Mouse (Mus musculus) granulocyte monocyte progenitor cell, adult 5-6 weeks (primary cell): ENCODE results near the gene Set. TPM values are rescaled to one million over a fixed set of nuclear protein-coding genes. Genes with fewer than 3 reads are reported as not detected.
A peak's percentile ranks its signal among the peaks of the same experiment; 100 is the strongest.

Experiments
- ATAC-seq: replicated peaks from 2 replicates; pipeline ENCODE4 v1.8.0; 2016; ENCODE audit warnings: mild to moderate bottlenecking, moderate TSS enrichment, inconsistent platforms; ENCODE audit not compliant: poor library complexity, severe bottlenecking
- total RNA-seq, 2 experiments: library from RNA; stranded (forward) in 1 of 2; stranded (reverse) in 1 of 2; fragments of 200-712, 200-1000 nt in 1 of 2; fragments of >200 nt in 1 of 2; fragmentation: Nextera tagmentation in 1 of 2; gene quantifications; 2 replicates each; pipeline ENCODE4 v1.2.3; 2014 to 2017

The Set gene
- total RNA-seq, 2 experiments from 2014 or later: 437 to 2,035 TPM

DNA sequence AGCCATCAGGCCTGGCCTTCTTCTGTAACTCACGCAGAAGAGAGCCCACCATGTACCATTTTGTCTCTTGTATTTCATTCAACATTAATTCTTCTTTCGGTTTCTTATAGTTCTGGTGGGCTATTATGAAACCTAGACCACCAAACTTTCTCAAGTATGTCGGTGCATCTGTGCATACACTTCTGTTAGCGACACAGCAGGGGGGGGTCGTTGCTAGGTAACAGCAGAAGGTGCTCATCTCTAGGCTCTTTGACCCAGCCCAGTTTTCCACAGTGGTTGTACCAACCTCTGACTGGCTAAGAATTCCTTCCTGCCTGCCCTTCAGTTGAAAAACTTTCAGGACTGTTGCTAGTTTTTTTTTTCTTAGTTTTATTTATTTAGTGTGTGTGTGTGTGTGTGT is 1.2 kb downstream of the Set start:
- ATAC-seq: no peak

DNA sequence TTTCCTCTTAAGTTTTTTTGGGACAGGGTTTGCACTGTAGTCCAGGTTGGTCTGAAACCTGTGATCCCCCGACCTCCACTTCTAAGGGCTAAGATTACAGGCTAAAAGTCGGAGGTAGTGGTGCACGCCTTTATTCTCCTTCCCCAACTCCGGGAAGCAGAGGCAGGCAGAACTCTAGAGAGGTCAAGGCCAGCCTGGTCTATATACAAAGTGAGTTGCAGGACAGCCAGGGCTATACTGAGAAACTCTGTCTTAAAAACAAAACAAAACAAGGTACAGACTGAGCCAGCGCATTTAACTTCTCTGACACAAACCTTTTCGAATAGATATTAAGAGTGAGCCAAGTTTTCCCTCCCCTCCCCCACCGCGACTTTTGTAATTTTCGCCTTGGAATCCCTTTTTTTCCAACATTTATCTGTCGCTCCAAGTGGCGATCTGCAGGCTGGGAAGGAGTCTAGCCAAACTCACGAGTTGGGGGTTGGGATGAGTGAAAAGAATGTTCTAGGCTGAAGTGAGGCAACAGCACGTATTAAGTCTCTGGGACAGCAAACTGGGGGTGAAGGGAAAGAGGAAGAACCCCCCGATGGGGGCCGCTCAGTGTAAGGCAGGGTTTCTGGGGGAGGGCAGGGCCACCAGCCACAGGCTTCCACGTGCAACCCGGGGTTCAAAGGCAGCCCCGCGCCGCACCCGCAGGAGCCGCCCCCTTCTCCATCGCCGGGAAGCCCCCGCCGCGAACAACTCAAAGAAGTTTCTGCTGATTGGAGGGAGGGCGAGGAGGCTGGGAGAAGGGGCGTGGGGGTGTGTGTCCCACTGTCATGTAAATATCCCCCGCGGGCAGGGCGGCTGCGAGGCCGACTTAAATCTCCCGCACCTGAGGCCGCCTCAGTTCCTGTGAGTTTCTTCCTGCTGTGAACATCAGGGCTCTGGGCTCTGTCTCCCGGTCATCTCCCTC is 4.3 kb downstream of the Set start:
- peak; percentile 64 for ATAC-seq

DNA sequence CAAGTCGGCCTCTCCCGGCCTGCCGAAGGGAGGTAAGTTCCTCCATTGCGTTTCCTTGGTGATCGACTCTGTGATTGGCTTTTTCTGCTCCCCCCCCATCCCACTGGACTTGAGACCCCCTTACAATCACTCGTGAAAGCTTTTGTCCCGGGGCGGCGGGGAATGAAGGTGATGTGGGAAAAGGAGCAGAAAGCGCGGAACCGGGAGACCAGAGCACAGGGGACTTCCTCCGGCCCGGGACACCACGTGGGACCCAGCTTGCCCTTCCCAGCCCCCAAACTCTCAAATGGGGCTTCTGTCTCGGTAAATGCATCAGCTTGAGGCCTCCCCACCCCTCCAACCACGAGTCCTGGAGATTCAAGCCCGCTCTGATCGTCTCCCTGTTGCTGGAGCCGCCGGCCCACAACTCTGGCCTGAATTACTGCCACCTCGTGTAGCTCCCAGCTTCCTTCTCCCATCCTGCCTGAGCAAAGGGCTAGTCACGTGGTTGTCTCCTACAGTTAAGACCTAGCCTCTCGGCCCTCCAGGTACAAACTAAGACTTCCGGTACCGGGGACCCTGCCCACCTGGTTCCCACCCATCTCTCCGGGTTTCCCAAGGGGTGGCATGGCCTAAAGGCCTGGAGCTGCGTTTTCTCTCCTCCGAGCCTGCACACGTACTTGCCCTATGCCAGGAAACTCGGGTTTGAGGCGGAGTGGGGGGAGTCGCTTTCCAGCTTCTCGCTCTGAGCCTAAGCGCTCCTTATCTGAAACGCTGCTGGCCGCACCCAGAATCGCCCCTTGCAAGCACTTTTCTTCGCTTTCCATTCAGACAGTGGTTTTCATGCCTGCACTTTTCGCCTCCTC is 5.3 kb downstream of the Set start:
- peak; percentile 10; the same call in 1 of the 2 replicates for ATAC-seq

DNA sequence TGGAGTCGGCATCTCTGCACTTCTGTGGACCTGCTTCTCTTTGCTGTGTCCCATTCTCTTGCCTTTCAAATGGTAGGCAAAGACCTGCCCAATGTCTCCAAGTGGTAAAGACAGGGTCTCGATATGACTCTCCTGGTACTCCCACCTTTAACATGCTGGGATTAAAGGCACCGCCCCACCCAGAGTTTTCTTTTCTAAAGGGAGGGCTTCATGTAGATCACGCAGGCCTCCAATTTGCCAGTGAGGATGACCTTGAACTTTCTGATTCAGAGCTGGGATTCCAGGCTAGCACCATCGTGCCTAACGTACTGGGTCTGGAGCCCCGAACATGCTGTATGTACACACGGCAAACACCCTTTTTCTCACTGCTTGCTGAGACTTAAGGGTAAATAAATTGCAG is 6.1 kb downstream of the Set start:
- no peak for ATAC-seq

DNA sequence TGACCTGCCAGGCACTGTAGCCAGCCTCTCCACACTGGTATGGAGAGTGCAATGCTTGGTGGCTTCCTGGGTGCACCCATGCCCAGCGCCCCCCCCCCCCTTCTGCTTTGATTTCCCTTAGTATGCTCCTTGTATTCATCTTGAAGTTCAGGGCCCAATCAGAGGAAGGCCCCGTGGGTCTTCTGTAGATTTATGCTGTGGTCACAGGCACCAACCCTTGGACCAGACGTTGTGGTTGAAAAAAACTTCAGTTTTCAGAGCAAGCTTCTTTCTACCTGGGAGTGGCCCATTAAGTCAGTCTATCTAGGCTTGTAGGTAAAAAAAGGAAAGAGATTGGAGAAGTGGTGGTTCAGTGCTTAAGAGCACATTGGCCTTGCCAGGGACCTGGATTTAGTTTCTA is 6.6 kb downstream of the Set start:
- no peak for ATAC-seq

DNA sequence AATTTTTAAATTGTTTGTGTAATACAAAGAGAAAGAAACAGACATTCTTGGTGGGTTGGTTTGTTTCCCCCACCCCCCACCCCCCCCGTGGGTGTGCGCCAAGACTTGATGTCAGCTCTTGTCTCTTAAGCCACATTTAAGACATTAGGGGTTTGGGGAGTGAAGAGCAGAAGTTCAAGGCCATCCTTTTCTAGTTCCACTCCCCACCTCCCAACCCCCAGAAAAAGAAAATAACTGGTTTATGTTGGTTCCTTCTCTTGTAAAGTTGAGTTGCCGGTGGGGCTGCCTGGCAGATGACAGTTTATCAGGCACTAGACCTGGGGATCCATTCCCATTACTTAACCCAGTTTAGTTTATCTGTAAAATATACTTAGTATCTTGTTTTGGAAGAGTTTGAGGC is 7.1 kb downstream of the Set start:
- no peak for ATAC-seq

DNA sequence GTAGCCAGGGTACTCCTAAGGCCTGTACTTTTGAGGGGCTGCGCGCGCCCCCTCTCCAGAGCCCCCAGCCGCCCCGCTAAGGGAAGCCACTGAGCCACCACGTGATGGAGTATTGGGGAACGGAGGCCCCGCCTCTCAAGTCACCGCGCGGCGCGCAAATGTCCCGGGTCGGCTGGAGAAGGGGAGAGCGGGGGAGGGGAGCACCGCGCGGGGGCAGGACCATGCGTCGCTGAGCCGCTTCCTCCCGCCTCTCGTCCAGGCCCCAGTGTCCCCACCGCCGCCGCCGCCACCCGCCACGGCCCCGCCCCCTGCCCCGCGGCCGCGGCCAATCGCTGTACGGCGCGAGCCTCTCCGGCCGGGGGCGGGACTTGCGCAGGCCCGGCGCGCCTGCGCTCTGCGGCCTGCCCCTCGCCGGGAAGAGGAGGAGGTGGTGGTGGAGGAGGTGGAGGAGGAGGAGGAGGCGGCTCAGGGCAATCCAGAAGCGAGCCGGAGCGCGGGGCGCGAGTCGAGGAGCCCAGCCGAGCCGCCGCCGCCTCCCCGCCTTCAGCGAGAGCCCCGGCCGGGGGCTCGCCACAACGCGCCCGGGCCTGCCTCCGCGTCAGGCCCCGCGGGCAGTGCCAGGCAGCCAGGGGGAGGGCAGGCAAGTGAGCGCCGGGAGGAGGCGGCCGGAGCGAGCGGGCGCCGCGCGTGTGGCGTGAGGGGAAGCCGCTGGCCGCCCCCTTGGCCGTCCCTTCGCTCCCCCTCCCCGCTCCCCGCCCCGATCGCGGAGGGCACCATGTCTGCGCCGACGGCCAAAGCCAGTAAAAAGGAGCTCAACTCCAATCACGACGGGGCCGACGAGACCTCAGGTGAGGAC is 9.1 kb downstream of the Set start:
- peak; percentile 68 for ATAC-seq

DNA sequence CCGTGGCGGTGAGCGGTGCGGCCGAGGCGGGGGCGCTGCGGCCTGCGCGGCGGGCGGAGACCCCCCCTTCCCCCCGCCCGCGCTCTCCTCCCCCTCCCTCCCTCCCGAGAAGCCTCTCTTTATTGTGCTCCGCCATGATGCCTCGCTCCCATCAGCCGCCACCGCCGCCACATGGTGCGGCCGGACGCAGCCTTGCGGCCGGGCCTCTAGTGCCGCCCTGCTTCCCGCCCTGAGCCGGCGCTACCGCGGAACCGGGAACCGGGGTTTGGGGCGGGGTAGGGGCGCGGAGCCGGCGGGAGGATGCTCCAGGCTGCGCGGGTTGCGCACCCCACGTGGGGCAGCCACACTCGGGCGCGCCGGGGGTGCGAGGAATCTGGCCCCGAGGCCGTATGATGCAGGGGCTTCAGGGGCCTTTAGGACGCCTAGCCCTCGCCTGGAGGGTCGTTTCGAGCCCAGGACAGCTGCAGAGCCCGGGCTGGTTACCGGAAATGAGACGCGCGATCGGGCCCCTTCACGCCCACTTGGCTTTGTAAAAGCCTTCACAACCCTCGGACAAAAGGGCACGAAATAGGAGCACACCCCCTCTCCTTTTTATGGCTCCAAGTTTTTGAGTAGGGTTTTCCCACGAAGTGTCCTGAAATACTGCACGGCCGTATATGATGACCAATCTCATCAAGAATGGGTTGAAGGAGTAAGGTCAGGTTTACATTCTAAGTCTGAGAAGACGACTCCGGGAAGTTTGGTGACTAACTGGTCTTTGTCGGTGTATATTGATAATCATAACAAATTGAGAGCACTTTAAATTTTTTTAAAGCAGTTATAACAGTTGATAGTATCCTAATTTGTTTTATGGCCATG is 10.1 kb downstream of the Set start:
- ATAC-seq: peak; percentile 11; the same call in 1 of the 2 replicates

DNA sequence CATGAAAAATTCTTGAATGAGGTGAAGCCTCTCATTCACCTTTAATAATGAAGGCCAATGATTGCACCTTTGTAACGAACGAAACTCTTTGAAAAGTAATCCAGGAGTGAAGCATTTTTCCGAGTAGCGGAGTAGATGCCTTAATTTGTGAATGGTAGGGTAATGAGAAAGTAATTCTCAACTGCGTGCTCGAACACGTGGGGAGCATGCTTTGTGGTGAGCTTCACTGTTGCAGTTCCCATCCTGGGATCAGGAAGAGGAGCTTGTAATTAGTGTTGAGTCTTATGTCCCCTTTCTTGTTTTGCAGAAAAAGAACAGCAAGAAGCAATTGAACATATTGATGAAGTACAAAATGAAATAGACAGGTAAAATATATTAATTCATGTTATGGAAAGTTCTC is 10.8 kb downstream of the Set start:
- ATAC-seq: no peak

DNA sequence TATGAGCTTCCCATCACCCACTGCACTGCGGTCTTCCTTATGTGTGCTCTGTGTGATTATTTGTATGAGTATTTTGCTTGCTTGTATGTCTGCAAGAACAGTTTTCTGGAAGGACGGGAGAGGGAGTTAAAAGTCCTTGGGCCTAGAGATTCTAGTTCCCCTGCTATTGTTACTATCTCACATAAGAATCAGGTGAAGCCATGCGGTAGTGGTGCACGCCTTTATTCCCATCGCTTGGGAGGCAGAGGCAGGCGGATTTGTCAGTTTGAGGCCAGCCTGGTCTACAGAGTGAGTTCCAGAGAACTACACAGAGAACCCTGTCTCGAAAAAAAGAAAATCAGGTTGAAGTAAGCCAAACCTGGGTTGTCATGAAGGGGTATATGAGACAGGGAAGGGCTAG is 15.7 kb downstream of the Set start:
- ATAC-seq: no peak

DNA sequence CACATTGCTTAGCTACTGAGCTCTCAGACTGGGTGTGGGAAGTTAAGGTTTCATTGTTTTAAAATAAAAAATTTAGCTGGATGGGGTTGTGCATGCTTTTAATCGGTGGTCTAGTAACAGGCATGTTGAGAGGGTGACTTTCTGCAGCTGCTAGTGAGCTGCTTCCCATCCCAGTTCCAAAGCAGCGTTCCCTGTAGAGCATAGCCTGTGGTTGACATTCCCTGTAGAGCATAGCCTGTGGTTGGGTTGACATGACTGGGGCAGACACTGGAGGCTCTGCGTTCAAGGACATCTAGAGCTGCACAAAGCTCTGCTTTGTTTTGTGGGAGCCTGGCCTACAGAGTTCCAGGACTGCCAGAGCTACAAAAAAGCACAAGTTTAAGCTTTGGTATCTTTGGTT is 16.1 kb downstream of the Set start:
- ATAC-seq: no peak

DNA sequence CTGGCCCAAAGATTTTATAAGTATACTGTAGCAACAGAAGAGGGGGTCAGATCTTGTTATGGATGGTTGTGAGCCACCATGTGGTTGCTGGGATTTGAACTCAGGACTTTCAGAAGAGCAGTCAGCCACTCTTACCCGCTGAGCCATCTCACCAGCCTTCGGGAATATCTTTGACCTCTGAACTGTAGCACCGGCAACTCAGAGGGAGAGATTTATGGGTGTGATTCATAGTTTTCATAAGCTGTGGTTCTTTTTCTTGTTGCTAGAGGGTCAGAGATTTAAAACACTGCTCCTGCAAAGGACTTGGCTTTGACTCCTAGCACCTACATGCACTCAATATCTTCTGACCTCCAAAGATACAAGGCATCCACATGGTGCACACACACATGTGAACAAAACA is 18.4 kb downstream of the Set start:
- ATAC-seq: no peak

DNA sequence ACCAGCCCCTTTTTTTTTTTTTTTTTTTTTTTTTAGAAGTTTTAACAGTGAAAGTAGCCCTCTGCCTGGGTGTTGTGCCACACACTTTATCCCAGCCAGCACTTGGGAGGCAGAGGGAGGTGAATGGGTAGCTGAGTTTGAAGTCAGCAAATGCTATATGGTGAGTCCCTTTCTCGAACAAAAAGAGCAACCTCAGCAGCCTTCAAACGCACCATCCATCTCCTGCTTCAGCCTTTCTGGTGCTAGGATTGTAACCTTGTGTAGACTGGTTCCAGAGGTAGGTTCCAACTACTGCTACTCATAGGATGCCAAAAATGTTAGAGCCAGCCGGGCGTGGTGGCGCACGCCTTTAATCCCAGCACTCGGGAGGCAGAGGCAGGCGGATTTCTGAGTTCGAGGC is 19.3 kb downstream of the Set start:
- ATAC-seq: no peak

DNA sequence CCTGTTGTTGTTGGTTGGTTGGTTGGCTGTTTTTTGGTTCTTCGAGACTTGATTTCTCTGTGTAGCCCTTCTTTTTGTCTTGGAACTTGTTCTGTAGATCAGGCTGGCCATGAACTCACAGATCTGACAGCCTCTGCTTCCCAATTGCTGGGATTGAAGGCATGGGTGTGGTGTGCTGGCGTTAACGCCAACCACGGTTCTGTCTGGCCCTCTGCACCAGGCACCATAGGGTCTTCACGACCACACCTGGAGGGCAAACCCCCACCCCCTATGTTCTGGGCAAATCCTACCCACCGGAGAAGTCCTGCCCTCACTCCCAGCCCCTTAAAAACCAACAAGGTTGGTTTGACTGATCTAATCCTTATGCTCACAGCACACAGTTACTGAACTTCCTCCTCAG is 19.8 kb downstream of the Set start:
- peak; percentile 23; the same call in 1 of the 2 replicates for ATAC-seq

DNA sequence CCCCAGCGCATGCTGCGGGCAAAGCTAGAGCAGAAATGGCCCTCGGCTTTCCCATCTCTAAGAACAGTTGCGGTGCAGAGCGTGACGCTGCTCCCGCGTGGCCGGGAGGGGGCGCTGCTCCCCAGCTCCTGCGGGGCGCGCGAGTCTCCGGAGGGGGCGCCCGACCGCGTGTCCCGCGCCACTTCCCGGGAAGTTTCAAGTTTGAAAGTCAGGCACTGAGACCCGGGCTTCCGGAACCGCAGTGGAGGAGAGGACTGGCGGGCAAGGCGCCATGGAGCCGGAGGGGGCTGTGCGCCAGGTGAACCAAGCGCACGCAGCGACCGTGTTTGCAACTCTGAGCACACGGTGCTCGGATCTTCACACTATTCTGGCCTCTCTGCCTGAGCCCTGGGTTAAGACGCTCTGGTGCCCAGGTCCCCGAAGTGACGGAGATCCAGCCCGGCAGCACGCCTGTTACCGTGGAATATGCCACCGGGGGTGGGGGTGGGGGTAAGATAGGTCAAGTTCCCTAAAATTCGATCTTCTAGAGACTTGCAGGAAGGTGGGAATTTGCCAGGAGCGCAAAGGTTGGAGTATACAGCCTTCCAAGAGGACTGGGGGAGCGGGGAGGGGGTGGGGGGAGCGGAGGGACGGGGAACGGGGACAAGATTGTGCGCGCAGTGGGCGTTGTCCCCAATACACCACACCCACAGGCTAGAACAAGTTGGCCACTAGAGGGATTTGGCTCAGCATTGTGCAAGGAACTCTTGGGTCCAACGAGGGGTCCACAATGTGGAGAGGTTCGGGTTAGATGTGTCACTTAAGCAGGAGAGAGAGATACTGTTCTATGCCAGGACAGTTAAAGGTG is 20.5 kb downstream of the Set start, which contains the start of gene Pkn3:
Gene Pkn3 (plus strand): TSS at position 183 of the 847 bp plus-strand sequence.
- ATAC-seq: peak; percentile 76

DNA sequence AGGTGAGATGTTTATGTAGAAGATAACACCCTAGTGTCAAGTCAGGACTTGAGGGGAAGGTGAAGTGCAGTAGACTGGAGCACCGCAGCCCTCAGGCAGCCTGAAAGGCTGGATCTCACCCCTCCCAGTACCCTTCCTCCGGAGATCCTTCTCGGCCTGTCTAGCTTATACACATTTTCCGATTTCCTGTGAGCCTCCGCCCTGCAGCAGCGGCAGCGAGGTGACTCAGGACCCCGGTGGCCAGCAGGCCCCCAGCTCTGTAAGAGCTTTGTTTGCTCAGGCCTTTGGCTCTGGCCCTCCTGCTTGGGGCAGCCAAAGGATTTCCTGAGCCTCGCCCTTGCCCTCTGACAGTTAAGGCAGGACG is 21.2 kb downstream of the Set start:
- ATAC-seq: peak; percentile 4; the same call in 1 of the 2 replicates

DNA sequence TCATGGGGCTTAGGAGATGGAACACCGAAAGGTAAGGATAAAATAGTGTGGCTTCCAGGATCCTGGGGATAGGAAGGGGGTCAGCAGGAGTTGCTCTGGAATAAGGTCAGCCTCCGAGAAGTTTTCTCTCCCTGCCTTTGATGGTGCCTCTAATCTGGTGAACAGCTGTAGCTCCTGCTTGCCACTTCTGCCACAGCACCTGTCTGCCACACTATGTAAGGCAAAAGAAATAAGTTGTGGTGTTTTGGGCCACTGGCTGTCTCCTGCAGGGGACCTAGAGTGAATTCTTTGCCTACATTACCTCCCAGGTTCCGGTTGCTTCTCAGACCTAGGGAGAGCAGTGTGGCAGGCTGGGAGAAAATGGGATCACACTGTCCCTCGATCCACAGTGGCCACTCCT is 21.6 kb downstream of the Set start:
- ATAC-seq: no peak

DNA sequence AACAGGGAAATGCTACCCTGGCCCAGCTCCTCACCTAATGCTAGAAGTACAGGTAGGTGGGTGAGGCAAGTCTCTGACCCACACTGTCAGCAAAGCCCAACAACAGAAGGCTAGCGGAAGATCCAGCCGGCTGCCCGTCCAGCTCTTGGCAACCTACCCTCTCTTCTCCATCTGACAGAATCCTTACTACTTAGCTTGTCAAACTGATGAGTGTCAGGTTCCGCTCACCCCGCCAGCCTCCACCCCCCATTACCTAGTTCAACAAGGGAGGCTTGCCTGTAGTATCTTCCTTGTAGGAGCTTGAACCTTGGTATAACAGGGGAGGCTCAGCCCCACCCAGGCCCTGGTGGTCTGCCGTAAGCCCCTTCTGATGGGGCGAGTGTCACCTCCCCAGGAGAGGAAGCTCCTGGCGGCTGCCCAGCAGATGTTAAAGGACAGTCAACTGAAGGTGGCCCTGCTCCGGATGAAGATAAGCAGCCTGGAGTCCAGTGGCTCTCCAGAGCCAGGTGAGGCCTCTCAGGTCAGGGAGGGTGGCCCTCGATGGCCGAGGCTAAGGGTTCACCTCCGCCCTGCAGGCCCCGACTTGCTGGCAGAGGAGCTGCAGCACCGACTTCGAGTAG is 23.1 kb downstream of the Set start:
- no peak for ATAC-seq
